ENCODE assay signal across 9 mouse cellular contexts in genomic region chr9:51908838-51909237, GRCm38 (mm10). TPM values are rescaled to one million over a fixed set of nuclear protein-coding genes. Genes with fewer than 3 reads are reported as not detected.
A peak's percentile ranks its signal among the peaks of the same experiment; 100 is the strongest.
DNase-seq lines count a peak whose midpoint lies in the region; ATAC-seq lines count a peak whose summit lies in the region.
"Had no signal": no experiment of that assay in that cellular context is flagged by ENCODE, and none has a peak within 500 bp of the region (broad histone marks: within the 10 kb centered on the region; RNA-seq: fewer than 3 reads in every experiment).

No protein-coding gene starts in this region.

- no peak overlapping the region for H3K4me3 ChIP-seq in limb, embryonic 12.5 days (replicated peaks)
- H3K4me3 ChIP-seq in stomach, embryonic 14.5 days (ENCODE audit: low read depth, low read length), result no peak overlapping the region
- H3K4me3 ChIP-seq: embryonic facial prominence, embryonic 12.5 days had no signal

- H3K27ac ChIP-seq in limb, embryonic 12.5 days, result no peak overlapping the region
- no peak overlapping the region for H3K27ac ChIP-seq in stomach, embryonic 14.5 days (ENCODE audit: low read length)
- H3K27ac ChIP-seq: embryonic facial prominence, embryonic 12.5 days had no signal

- no peaks in the 10 kb centered on the region for H3K36me3 ChIP-seq in limb, embryonic 12.5 days
- H3K36me3 ChIP-seq in stomach, embryonic 14.5 days (ENCODE audit: control insufficient read depth, insufficient read depth, low read length), result no peaks in the 10 kb centered on the region
- H3K36me3 ChIP-seq: embryonic facial prominence, embryonic 12.5 days had no signal

- H3K4me2 ChIP-seq in limb, embryonic 12.5 days, result no peak overlapping the region
- no peak overlapping the region for H3K4me2 ChIP-seq in stomach, embryonic 14.5 days (replicated peaks; ENCODE audit: low read depth, low read length)
- H3K4me2 ChIP-seq: embryonic facial prominence, embryonic 12.5 days had no signal

- H3K4me1 ChIP-seq in limb, embryonic 12.5 days (replicated peaks), result peaks cover 3% of the 10 kb centered on the region; the same call in 1 of the 2 replicates
- no peaks in the 10 kb centered on the region for H3K4me1 ChIP-seq in stomach, embryonic 14.5 days (ENCODE audit: control insufficient read depth, insufficient read depth, low read length)
- H3K4me1 ChIP-seq: embryonic facial prominence, embryonic 12.5 days had no signal

- no peaks in the 10 kb centered on the region for H3K27me3 ChIP-seq in limb, embryonic 12.5 days
- no peaks in the 10 kb centered on the region for H3K27me3 ChIP-seq in stomach, embryonic 14.5 days (ENCODE audit: control insufficient read depth, insufficient read depth, low read length)
- H3K27me3 ChIP-seq: embryonic facial prominence, embryonic 12.5 days had no signal

- ATAC-seq in limb, embryonic 12.5 days (ENCODE audit: insufficient number of reproducible peaks, insufficient read depth, low FRiP score, low TSS enrichment, low read depth), result peak; percentile 84
- peak; percentile 56; the same call in 1 of the 2 replicates for ATAC-seq in monocyte, adult 5-6 weeks (replicated peaks; ENCODE audit: insufficient number of reproducible peaks, low FRiP score, low TSS enrichment, poor library complexity, severe bottlenecking)
- ATAC-seq in stomach, embryonic 14.5 days (ENCODE audit: insufficient number of reproducible peaks, insufficient read depth, low FRiP score, low read depth), result peak; percentile 67; the same call in 1 of the 2 replicates

- H3K9ac ChIP-seq in limb, embryonic 12.5 days (replicated peaks), result no peak overlapping the region
- H3K9ac ChIP-seq in stomach, embryonic 14.5 days (replicated peaks; ENCODE audit: low read depth, low read length), result no peak overlapping the region
- H3K9ac ChIP-seq: embryonic facial prominence, embryonic 12.5 days had no signal

- DNase-seq in 416B (ENCODE audit: low read depth), result peak; percentile 75
- peak; percentile 73 for DNase-seq in adrenal gland, adult 2 months
- peak; percentile 89 for DNase-seq in embryo, embryonic 10.5 days (ENCODE audit: low spot score)
- DNase-seq in gastrocnemius, postnatal 4 days (ENCODE audit: low spot score in 2 of 2), result peak; percentile 42 to 63
- DNase-seq in kidney, adult 9 months, result peak; percentile 77

- no peaks in the 10 kb centered on the region for H3K9me3 ChIP-seq in limb, embryonic 12.5 days
- no peaks in the 10 kb centered on the region for H3K9me3 ChIP-seq in stomach, embryonic 14.5 days (ENCODE audit: control insufficient read depth, low read depth, low read length)
- H3K9me3 ChIP-seq: embryonic facial prominence, embryonic 12.5 days had no signal

- 25% methylated on average over 2 of the region's 2 CpGs for WGBS in limb, embryonic 12.5 days
- 5% methylated on average over 2 of the region's 2 CpGs for WGBS in stomach, embryonic 14.5 days

RNA-seq across cellular contexts. Expression of gene Fdx1, which starts 54.5 kb away (rescaled TPM):
- 1,000 to 10,000 TPM; 1,986 to 2,305 TPM for total RNA-seq in adrenal gland, adult 2 months (2021)
- 10,930 and 16,655 TPM in 2 replicates for polyA plus RNA-seq in adrenal gland, adult 2 months (2012; rRNA removed)
- total RNA-seq in gastrocnemius, postnatal 4 days (2021), result 10 to 100 TPM; 40.8 to 41.2 TPM
- 76.8 and 78.7 TPM in 2 replicates for polyA plus RNA-seq in limb, embryonic 12.5 days (2016; fragmentation: Nextera tagmentation; extraction: Ambion mirVana)
- 0.75 to 4.9 TPM in 2 of 3 replicates, not detected in the other for total RNA-seq in monocyte, adult 5-6 weeks (2017)
- polyA plus RNA-seq in stomach, embryonic 14.5 days (2014; fragmentation: Nextera tagmentation; extraction: Ambion mirVana), result 75.2 and 77.8 TPM in 2 replicates

Comparison
In these comparisons a context has a peak if more than half of its experiments do, and no peak if none do; other contexts are left out.
1. RNA of gene Fdx1, which starts 54.5 kb away (total RNA-seq): 1,986 to 2,305 TPM in adrenal gland, adult 2 months; 40.8 to 41.2 TPM in gastrocnemius, postnatal 4 days and 0.75 to 4.9 TPM in monocyte, adult 5-6 weeks; every median in the first group is over 10 times any median in the second.
2. Peak in every context shown above with its lines, with median percentiles within 50 percentile points of each other: DNase-seq and ATAC-seq.